Mouse (Mus musculus): ENCODE data around the gene Zdhhc11.
A peak's percentile ranks its signal among the peaks of the same experiment; 100 is the strongest.
"Not testable (repeated sequence)": the region's sequence is repeated elsewhere in the genome, so short reads cannot be mapped to it uniquely, and the experiment has no call there.

Gene Zdhhc11

GRCm38 (mm10) chr13:73963551-73963950 lies at the start of gene Zdhhc11:
TSS of gene Zdhhc11 (plus strand) at chr13:73963851.
- DNase-seq = no peak

- no peak for DNase-seq
Observed at GRCm38 (mm10) chr13:73932201-73932600, 31.4 kb upstream of the Zdhhc11 start.

GRCm38 (mm10) chr13:73936938-73937320 lies 26.7 kb upstream of the Zdhhc11 start:
- no peak for DNase-seq

- DNase-seq = peak; percentile 85
Observed at GRCm38 (mm10) chr13:73937321-73938176, 26.1 kb upstream of the Zdhhc11 start, which contains the start of the genes Trip13 and Brd9. TSS of gene Trip13 (minus strand) at chr13:73937784. TSS of gene Brd9 (plus strand) at chr13:73937811.

- peak in 1 of 2 experiments; percentile 11 for DNase-seq
Observed at GRCm38 (mm10) chr13:73938177-73938560, 25.5 kb upstream of the Zdhhc11 start.

- no peak for DNase-seq
Observed at GRCm38 (mm10) chr13:73939101-73939500, 24.6 kb upstream of the Zdhhc11 start.

GRCm38 (mm10) chr13:73944606-73945005 lies 19.0 kb upstream of the Zdhhc11 start:
- no peak for DNase-seq

GRCm38 (mm10) chr13:73953551-73954130 lies 10.0 kb upstream of the Zdhhc11 start:
- DNase-seq = no peak

GRCm38 (mm10) chr13:73954666-73955065 lies 9.0 kb upstream of the Zdhhc11 start:
- DNase-seq = no peak

GRCm38 (mm10) chr13:73955531-73955930 lies 8.1 kb upstream of the Zdhhc11 start:
- DNase-seq = no peak

- no peak for DNase-seq
Observed at GRCm38 (mm10) chr13:73960117-73960652, 3.5 kb upstream of the Zdhhc11 start.

GRCm38 (mm10) chr13:73961177-73961576 lies 2.5 kb upstream of the Zdhhc11 start:
- DNase-seq = no peak

- peak in 1 of 2 experiments; percentile 4 for DNase-seq
Observed at GRCm38 (mm10) chr13:73970545-73971448, 7.1 kb downstream of the Zdhhc11 start.

- no peak for DNase-seq
Observed at GRCm38 (mm10) chr13:73974523-73974922, 10.9 kb downstream of the Zdhhc11 start.

- DNase-seq = no peak
Observed at GRCm38 (mm10) chr13:73976935-73977334, 13.3 kb downstream of the Zdhhc11 start.

GRCm38 (mm10) chr13:73990325-73990724 lies 26.7 kb downstream of the Zdhhc11 start:
- DNase-seq = no peak

- no peak for DNase-seq
Observed at GRCm38 (mm10) chr13:73990761-73991160, 27.1 kb downstream of the Zdhhc11 start.

GRCm38 (mm10) chr13:73991267-73991666 lies 27.6 kb downstream of the Zdhhc11 start:
- no peak for DNase-seq

- DNase-seq = no peak
Observed at GRCm38 (mm10) chr13:73996456-73996855, 32.8 kb downstream of the Zdhhc11 start.

GRCm38 (mm10) chr13:74000519-74000918 lies 36.9 kb downstream of the Zdhhc11 start:
- no peak for DNase-seq

GRCm38 (mm10) chr13:74000961-74001360 lies 37.3 kb downstream of the Zdhhc11 start:
- DNase-seq = no peak

GRCm38 (mm10) chr13:74001492-74001891 lies 37.8 kb downstream of the Zdhhc11 start:
- no peak for DNase-seq

GRCm38 (mm10) chr13:74006881-74007280 lies 43.2 kb downstream of the Zdhhc11 start:
- DNase-seq = not testable (repeated sequence)
